Mouse (Mus musculus) right cerebral cortex, adult 2 months (tissue): ENCODE data around the gene Xxylt1.

ENCODE experiments used
- DNase-seq, 2 experiments: peaks; one replicate each; pipeline ENCODE4 v3.0.0; 2021 to 2022; ENCODE audit warnings: low spot score in 2 of 2

Xxylt1 gene

DNA sequence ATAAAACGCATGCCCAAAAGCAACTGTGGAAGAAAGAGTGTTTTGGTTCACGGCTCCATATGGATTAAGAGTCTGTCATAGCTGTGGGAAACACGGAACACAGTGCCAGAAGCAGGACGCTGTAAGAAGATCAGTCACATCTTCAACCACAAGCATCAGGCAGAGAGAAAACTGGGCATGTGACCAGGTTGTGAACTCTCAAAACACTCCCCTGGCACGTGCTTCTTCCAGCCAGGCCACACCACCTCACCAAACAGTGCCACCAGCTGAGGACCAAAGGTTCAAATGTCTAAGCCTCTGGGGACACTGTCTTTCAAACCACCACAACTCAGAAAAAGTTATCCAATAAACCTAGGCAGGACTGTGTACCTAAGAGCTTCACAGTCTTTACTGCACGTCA lies 93.0 kb downstream of the Xxylt1 start:
- no peak for DNase-seq

- no peak for DNase-seq
Measured at GRCm38 (mm10) chr16:30987684-30988083, 93.5 kb downstream of the Xxylt1 start.

DNA sequence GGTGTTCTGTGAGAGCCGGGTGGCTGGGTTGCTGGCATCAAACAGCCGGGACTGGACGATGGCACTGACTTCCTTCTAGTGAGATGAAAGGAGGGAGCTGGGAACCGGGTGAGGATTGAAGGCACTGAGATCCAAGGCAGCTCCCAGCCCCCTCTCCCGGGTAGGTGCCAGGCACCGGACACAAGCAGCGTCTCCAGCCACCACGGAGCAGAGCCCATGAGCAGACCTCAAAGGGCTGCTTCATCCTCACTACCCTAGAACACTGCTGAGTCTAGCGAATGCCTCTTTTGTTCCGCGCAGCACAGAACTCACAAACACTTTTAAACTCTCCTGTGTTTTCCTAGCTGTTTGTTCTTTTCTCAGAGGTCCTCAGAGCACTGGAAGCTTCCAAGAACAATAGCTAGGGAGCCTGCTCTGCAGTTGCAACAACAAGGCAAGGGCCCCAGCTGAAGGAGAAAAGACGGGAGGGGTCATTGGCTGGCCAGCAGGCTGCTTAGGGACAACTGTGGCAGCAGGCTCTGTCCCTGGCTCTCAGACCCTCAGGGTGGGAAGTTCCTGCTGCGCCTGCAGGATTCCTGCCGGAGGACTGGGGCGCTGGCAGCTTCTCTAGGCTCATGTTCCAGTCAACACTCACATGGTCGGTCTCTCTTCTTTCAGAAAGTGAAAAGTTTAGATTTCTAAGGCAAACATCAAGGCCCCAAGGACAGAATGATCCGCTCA lies 96.2 kb downstream of the Xxylt1 start:
- no peak for DNase-seq

- no peak for DNase-seq
Measured at GRCm38 (mm10) chr16:30984101-30984500, 97.1 kb downstream of the Xxylt1 start.

DNA sequence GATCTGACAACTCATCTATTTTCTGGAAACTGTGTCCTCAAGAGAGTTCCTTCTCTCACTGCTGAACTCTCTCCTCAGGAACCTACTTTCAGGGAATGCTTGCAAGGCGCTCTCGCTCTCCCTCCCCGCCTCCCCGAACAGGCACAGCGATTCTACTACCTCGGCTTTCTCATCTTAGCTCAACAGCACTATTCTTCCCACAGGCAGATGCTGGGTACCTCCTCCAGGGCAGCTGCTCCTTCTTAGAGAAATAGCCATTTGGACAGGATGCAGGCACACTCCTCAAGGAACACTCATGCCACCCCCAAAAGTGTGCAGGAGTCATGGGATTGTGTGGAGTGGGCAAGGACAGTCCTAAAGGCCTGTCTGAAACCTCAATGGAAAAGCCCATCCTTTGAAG lies 97.5 kb downstream of the Xxylt1 start:
- DNase-seq: peak; percentile 69 to 77

DNA sequence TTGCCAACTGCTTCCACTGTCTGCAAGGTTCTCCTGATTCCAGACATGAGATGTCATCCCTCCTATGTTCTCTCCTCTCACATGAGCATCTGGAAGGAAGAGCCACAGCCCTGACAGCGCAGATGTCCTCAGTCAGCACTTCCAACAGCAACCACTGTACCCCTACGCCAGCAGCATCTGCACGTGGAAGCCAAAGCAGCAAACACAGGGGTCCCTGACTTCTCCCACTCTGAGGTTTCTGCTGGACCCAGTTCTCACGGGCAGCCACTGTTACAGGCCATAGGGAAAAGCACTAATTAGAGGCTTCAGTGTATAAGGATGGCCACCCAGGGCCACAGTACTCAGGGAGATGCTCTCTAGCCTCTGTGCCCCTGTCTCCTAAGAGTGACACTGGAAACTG lies 98.0 kb downstream of the Xxylt1 start:
- no peak for DNase-seq

DNA sequence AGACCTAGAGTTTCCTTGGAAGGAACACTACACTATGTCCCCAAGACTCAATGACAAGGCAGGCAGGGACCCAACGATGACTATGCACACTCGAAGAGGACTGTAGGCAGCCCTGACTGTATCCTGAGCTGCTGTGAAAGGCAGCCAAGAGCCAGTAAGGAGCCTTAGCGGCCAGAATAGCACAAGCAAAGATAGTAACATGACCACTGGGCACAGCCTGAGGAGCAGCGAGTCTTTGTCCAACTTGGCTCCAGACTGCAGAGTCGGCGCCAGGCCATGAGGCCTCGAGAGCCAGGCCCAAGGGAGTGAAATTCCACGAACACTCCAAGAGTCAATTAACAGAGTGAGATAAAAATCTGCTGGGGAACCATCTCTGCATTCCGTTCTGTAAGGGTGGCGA lies 99.9 kb downstream of the Xxylt1 start:
- no peak for DNase-seq

GRCm38 (mm10) chr16:30979905-30980304 lies 101.3 kb downstream of the Xxylt1 start:
- no peak for DNase-seq

DNA sequence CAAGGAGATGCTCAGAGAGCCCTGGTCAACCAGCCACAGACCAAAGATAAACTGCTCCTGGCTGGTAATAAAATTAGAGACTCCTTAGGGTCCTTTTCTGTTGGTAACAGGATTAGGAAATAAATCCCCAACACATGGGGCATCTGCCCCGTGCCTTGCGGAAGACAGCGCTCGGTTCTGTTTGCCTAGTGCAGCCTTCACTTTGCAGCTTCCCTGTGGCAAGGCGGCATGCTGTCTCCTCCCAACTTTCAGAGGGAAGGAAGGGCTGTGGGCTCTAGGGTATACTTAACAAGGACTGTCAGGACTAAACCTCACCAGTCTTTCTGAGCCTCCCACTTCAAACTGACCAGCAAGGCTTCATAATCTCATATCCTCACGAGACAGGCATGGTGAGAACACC lies 103.5 kb downstream of the Xxylt1 start:
- no peak for DNase-seq

GRCm38 (mm10) chr16:30977186-30977585 lies 104.0 kb downstream of the Xxylt1 start:
- DNase-seq: peak; percentile 96 to 97

DNA sequence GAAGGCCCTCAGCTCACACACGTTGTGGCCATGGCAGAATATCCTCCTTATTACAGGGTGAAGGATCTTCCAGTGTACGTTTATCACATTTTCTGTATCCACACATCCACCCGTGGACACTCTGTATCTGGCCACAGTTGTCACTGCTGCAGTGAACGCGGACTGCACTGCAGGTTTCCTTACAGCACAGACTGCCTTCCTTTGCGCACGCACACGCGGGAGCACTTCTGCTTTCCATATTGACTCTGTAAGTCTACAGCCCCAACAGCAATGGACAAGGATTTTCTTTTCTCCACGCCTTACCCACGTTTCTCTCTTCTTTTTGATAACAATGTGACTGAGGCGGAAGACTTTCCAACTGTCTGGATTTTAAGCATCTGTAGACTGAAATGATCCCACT lies 106.7 kb downstream of the Xxylt1 start:
- no peak for DNase-seq

GRCm38 (mm10) chr16:30973416-30973815 lies 107.8 kb downstream of the Xxylt1 start:
- no peak for DNase-seq

DNA sequence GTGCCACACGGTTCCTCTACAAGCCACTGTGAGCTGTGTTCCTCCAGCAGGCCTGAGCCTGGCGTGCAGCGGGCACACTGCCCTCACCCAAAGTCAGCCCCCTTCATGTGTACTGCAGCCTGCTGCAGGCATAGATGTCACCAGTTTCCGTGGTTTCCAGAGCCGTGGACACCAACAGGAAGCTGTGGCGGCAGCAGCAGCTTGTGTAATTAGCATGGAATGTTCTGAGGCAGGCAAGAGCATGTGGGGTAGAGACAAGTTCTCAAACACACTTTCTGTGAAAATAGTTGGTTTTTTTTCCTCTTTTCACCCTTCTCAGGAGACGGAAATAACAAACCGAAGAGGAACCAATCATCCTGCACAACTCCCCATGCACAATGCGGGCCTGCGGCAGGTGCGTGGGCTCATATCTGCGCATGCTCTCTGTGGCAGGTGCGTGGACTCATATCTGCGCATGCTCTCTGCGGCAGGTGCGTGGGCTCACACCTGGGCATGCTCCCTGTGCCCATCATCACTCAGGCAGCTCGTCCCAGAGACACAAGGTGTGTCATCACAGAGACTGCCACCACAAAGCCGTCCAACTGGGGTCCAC lies 109.2 kb downstream of the Xxylt1 start:
- DNase-seq: peak; percentile 36 to 40

DNA sequence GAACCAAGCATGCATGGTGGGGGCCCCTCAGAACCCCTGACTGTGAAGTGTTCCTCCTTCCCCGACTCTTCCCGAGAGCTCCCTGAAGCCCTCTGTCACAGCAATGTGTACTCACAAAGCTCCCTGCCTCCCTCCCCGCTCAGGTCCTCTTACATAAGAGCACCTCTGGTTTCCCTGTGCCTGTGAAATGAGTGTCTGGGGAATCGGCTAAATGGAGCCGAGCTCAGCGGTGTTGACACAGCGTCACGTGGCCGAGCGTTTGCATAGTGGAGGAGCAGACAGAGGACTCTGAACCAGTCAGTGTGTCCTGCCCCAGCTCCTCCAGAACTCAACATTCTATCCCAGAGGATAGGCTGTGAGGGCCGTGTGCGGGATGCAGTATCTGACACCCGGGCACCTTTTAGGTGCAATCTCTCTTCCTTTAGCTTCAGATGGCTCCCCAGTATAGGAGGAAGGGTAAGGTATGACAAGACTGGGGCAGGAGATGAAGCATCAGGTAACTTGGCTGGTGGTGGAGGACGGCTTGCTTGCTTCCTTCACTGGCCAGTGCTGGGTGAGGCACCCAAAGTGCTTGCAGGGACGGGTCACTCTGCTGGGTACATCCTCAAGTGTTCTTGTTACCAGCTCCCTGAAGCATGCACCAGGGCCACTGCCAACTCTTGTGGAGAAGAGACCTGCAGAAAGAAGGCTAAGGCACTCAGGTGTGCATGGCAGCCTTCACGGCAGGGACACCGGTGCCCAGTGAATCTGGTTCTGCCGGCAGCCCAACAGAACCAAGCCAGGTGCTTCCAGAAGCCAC lies 111.8 kb downstream of the Xxylt1 start:
- peak; percentile 50 to 53 for DNase-seq

GRCm38 (mm10) chr16:30968402-30969151 lies 112.7 kb downstream of the Xxylt1 start:
- no peak for DNase-seq

- no peak for DNase-seq
Measured at GRCm38 (mm10) chr16:30966684-30967083, 114.5 kb downstream of the Xxylt1 start.

- no peak for DNase-seq
Measured at GRCm38 (mm10) chr16:30964891-30965290, 116.3 kb downstream of the Xxylt1 start.

- DNase-seq: no peak
Measured at GRCm38 (mm10) chr16:30964411-30964810, 116.8 kb downstream of the Xxylt1 start.

DNA sequence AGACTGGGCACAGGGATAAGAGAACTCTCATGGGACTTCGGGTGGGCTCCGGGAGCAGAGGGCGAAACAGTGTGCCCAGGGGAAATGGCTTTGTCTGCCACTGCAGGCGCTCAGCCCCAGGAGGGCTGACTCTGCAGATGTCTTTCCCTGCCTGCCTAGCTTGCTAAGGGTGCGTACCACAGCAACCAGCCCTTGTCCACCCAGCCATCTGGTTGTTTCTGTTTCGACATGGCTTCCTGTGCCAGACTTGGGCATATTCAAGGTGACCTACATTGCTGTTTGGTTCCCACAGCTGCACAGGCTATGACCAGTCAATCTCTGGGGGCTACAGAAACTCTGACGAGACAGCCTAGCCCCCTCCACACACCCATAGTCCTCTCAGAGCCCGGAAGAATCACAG lies 118.7 kb downstream of the Xxylt1 start:
- DNase-seq: no peak

- DNase-seq: no peak
Measured at GRCm38 (mm10) chr16:30961176-30961575, 120.1 kb downstream of the Xxylt1 start.

DNA sequence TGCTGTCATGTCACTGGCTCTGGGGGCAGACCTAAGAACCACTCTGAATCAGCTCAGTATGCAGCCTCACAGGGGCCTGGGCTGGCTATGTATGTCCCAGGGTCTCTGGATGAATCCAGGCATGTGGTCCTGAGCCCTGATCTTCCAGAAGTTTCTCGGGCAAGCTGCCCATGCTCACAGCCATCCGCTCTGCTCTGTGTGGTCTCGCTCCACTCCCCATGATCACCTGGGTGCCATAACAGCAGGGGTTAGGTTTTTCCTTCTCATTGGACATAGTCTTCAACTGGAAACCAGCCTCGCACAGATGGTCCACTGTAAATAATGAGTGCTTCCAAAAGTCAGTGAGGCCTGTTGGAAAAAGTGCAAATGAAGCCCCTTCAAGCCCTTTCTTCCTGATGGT lies 121.0 kb downstream of the Xxylt1 start:
- no peak for DNase-seq

DNA sequence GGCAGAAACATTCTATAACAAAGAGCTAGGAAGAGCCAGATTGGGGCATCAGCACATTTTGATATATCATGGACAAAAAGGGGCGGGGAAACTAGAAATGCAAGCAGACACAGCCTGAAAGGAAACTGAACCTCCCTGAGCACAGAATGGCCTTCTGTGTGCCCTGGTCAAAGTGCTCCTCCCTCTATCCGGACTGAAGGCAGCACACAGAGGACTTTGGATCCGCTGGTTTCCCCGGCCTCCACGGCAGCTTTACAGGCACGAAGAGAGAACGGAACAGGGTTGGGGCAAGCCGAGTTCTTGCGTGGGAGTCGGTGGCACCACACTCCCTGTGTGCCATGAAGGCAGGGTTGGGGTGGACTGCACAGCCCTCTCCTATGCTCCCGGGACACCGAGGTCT lies 121.5 kb downstream of the Xxylt1 start:
- DNase-seq: no peak
